Mouse (Mus musculus) heart, postnatal 25 days (tissue): Measurements from ENCODE around the gene Gm42906. TPM values are rescaled to one million over a fixed set of nuclear protein-coding genes. Genes with fewer than 3 reads are reported as not detected.

ENCODE experiments used
- DNase-seq: peaks from one replicate; pipeline ENCODE4 v3.0.0; 2022; ENCODE audit warnings: low spot score
- intact Hi-C: fragments of 180-260 bp; cut with DNase I; formaldehyde crosslinking; loops from one replicate; pipeline ENCODE4 v1.15.1; 2025
- total RNA-seq, 2 experiments: library from RNA; stranded (reverse); gene quantifications; 2 replicates each; pipeline ENCODE4 v1.2.3; 2021

Gm42906 gene
- total RNA-seq, 2 experiments from 2014 or later: 4.9 to 6.9 TPM

DNA sequence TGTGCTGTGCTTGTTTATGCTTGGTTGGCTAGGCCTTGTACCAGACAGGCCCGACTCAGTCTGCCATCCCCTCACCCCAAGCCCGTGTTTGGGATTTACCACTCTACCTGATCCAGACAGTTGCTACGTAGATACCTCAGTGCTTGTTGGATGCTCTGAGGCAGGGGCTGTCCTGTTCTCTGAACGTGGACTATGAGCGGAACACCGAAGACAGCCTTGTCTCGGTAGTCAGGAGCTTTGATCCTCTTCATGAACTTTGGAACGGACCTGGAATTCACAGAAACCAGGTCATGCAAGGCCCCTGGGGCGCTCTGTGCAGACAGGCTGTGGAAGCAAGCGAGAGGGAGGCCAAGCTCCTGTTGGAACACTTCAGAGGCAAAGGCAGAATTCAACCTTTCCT, 368.6 kb downstream of the Gm42906 start:
- intact Hi-C loops: loop anchor here (5.0 kb wide), 1 partner anchor 78 kb away; no protein-coding TSS in a partner anchor

DNA sequence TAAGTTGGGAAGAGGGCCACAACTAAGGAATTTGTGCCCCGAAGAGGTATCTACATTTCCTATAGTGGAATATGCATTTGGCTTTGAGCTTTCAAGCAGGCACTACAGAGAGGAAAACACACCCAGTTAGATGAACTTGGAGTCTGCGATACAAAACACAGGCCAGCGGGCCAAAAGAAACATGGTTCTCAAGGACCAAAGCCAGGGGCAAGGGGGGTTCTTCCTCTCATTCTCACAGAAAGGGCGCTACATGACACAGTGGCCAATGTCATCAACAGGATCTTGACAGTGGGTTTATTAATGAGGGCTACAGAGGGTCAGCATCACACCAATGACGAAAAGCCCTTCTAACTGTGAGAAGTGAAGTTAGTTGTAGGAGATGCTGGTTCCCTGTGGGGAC, 370.2 kb downstream of the Gm42906 start:
- DNase-seq: peak; percentile 35
- intact Hi-C loops: loop anchor here (5.0 kb wide), 1 partner anchor 80 kb away; no protein-coding TSS in a partner anchor

More for the DNA sequence above, 368.6 kb downstream of the Gm42906 start:
- no peak for DNase-seq

- intact Hi-C loops: loop anchor here (5.0 kb wide), 1 partner anchor 80 kb away; no protein-coding TSS in a partner anchor
- DNase-seq: no peak
Observed at GRCm38 (mm10) chr5:151056920-151057294, 371.1 kb downstream of the Gm42906 start.

GRCm38 (mm10) chr5:151056255-151056919, 371.6 kb downstream of the Gm42906 start:
- intact Hi-C loops: loop anchor here (5.0 kb wide), 1 partner anchor 81 kb away; no protein-coding TSS in a partner anchor
- DNase-seq: no peak

DNA sequence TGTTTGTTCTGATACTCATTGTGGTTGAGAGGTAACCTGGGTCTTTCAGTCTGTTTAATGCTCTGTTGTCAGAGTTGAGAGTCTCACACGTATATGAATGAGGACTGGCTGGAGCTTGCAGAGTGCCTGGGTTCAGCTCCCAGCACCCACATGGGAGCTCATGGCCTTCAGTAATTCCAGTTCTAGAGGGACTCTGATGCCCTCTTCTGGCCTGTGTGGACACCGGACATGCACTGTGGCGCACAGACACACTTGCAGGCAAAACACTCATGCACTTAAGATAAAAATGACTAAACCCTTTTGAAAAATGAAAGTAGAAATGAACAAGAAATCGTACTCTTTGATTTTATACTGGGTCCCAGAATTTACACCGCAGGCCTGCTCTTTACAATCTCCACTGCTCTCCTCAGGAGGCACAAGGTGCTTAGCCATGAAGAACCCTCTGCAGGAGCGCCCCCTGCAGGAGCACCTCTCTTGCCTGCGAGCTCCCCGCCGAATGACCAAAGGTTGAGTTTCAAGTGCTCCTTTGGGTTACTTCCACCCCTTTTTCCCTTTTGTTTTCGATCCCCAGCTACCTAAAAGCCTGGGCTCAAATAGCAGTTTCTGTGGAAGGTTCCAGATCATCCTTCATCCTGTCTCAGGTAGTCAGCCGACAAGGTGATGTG, 372.4 kb downstream of the Gm42906 start:
- DNase-seq: no peak
- intact Hi-C loops: loop anchor here (5.0 kb wide), 1 partner anchor 82 kb away; no protein-coding TSS in a partner anchor

- DNase-seq: no peak
- intact Hi-C loops: loop anchor here (5.0 kb wide), 1 partner anchor 83 kb away; no protein-coding TSS in a partner anchor
Observed at GRCm38 (mm10) chr5:151054743-151055114, 373.2 kb downstream of the Gm42906 start.

DNA sequence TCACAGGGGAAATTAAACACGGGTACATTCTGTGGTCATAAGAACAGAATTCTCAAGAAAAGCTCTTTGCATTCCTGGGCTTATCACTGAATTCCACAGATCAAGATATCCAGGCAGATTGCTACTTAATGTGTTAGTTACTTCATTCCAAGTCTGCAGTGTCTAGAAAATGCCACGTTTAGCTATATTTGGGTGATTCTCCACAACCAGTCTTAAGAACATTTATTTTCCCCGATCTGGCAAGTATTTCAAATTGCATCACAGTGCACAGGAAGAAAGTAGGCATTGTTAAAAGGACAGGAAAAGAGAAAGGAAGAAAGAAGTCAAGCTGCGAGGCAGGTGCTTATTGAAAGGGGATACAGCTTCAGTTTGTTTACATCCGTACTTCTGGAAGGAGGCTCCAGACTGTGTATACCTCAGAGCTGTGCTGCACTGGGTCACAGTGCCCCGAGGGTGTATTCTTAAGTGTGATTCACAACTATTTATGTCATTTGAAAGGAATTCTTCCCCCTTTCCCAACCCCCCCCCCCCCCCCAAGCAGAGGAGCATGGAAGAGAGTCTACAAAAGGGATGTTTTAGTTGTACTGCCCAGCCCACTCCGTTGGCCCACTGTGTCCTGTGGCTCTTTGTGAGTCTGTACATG, 373.7 kb downstream of the Gm42906 start:
- DNase-seq: no peak
- intact Hi-C loops: no loop called here

- DNase-seq: no peak
- intact Hi-C loops: no loop called here
Observed at GRCm38 (mm10) chr5:151053190-151053589, 374.8 kb downstream of the Gm42906 start.

DNA sequence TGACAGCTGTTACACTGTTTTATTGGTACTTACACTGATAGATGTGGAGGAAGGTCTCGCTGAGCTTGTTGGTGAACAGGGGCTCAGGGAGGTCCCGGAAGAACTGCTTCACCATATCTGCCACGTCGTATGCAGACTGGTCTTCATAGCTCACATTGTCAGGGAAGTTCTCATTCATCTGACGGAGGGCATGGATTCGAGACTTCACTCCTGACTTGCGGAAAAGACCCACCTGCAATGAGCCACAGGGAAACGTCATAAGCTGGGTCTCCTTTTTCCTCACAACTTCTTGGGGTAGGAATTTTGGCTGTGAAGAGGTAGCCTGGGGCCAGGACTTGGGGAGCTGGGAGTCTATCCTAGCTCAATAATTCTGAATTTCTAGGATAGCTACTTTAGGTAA, 375.6 kb downstream of the Gm42906 start:
- DNase-seq: no peak
- intact Hi-C loops: no loop called here

DNA sequence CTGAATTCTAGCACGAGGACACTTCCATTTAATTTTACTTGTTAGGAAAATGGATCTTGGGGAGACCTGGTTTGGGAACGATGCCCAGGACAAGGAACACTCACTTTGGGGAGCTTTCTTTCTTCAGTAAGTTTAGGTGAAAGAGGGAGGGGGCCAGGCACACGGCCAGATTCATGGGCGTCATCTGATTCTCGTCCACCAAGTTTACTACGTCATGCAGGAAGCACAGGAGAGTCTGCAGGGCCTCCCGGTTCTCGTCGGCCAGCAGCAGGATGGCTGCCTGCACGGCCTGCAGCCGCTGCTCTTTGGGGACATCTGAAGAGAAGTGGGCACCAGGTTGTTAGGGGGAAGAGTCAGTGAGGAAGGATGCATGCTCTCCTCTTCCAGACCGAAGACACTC, 380.5 kb downstream of the Gm42906 start:
- intact Hi-C loops: loop anchor here (5.0 to 10.0 kb wide), 3 partner anchors 40 to 317 kb away; no protein-coding TSS in a partner anchor
- DNase-seq: peak; percentile 55

- intact Hi-C loops: loop anchor here (5.0 to 10.0 kb wide), 3 partner anchors 40 to 318 kb away; no protein-coding TSS in a partner anchor
- DNase-seq: peak; percentile 42
Observed at GRCm38 (mm10) chr5:151046917-151047316, 381.0 kb downstream of the Gm42906 start.

DNA sequence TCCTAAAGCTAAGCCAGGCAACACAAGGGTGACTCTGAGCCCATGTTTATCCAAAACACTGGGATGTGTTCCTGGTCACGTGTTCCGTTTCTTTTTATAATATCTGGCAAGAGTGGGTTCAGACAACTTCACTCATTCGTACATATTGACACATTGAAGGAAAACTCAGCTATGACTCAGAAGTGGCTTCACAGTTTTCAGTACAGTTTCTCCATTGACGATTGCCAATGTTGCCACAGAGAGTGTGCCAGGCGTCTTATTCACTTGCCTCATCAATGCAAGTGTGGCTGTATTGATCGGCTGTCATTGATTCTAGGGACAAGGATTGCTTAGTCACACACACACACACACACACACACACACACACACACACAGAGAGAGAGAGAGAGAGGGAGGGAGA, 381.8 kb downstream of the Gm42906 start:
- no peak for DNase-seq
- intact Hi-C loops: loop anchor here (5.0 to 10.0 kb wide), 3 partner anchors 41 to 319 kb away; no protein-coding TSS in a partner anchor

DNA sequence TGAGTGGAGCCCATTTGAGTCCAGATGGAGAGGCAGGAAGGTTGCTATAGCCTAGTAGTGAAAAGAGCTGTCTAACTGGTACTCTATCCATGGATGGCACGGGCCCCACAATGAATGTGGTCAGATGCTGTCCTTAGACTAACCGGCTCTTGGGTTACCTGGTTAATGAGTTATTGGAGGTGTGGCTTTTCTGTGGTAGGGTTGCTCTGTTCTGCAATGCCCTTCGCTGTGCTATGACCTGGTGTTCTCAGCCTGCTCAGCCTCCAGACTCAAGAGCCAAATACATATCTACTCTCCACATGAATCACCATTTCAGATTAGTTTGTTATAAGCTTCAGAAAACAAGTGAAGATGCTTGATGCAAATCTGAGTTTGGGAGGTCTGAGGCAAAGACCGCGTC, 385.1 kb downstream of the Gm42906 start:
- no peak for DNase-seq
- intact Hi-C loops: loop anchor here (10.0 kb wide), 1 partner anchor 322 kb away; no protein-coding TSS in a partner anchor

GRCm38 (mm10) chr5:151037871-151038270, 390.1 kb downstream of the Gm42906 start:
- no peak for DNase-seq
- intact Hi-C loops: no loop called here

- DNase-seq: no peak
- intact Hi-C loops: no loop called here
Observed at GRCm38 (mm10) chr5:151034715-151035512, 393.0 kb downstream of the Gm42906 start.

- no peak for DNase-seq
- intact Hi-C loops: no loop called here
Observed at GRCm38 (mm10) chr5:151028906-151029305, 399.1 kb downstream of the Gm42906 start.

GRCm38 (mm10) chr5:151027171-151027570, 400.8 kb downstream of the Gm42906 start:
- DNase-seq: no peak
- intact Hi-C loops: no loop called here

GRCm38 (mm10) chr5:151026069-151026468, 401.9 kb downstream of the Gm42906 start:
- intact Hi-C loops: no loop called here
- no peak for DNase-seq

DNA sequence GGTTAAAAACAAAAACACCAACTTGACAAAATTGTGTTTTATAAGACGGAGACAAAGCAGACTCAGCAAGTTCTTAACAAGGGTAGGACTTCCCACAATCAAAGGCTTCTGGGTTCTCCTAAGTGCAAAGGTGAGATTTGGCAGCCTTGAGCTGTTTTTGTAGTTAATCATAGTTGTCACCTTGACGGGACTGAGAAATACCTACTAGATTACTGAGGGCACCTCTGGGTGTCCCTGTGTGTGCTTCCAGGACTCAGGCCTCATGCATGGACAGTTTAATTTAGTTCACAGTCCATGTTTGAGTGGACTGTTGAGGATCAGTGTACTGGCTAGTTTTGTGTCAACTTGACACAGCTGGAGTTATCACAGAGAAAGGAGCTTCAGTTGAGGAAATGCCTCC, 403.5 kb downstream of the Gm42906 start:
- no peak for DNase-seq
- intact Hi-C loops: no loop called here

DNA sequence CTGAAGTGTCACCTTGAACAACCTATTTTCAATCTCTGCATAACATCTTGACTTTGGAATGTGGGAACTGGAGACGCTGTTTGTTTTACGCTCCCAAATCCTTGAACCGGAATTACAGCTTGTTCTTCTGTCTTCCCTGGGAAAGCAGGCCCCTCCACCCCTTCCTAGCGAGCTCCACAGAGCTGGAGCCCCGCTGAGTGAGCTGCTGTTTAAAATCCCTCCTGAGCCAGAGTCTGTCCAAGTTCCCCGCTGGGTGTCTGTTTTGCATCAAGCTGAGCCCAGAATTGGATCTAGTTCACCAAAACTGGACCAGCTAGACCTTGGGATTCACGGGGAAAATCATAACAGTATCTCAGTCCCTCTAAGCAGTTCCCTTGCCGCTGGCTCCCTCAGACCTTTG, 404.5 kb downstream of the Gm42906 start:
- intact Hi-C loops: no loop called here
- peak; percentile 9 for DNase-seq
